Mouse (Mus musculus) stomach, postnatal 0 days (tissue): ENCODE results near the gene Cfap65.

ENCODE experiments used
- CTCF ChIP-seq: IDR thresholded peaks from 2 replicates; pipeline ENCODE4 v1.5.1; 2016; ENCODE audit warnings: antibody characterized with exemption, low read depth, mild to moderate bottlenecking, moderate library complexity
- EP300 ChIP-seq: optimal IDR thresholded peaks from 2 replicates; pipeline ENCODE3; 2016; ENCODE audit warnings: antibody characterized with exemption

DNA sequence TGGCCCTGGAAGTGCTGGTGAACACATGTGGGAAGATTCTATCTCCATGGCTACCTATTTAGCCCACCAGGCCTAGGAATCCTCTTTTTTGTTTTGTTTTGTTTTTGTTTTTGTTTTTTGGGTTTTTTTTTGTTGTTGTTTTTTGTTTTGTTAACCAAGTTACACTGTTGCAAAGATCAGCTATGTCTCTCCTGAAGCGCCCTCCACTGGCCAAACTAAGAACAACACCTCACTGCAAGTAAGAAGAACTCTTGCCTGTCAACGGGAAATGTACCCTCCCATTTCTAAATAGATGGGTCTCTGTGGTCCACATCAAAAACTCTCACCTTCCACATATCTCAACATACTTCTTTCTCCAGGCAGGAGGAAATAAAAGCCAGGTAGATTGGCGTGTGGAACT, 33.7 kb downstream of the Cfap65 start:
- TF ChIP-seq CTCF (peak; percentile 67), EP300 (no peak)
